Mouse (Mus musculus) E14TG2a.4 (cell line): ENCODE data around the gene Ripk4.

Experiments used
- H3K27me3 ChIP-seq: 2 replicates; pipeline ENCODE4 v1.6.1; 2014; ENCODE audit warnings: low read length, control low read depth; ENCODE audit not compliant: insufficient read depth
- H3K36me3 ChIP-seq: 2 replicates; pipeline ENCODE4 v1.6.1; 2014; ENCODE audit warnings: low read length, control low read depth; ENCODE audit not compliant: insufficient read depth
- H3K4me1 ChIP-seq: replicated peaks from 2 replicates; pipeline ENCODE4 v1.6.1; 2014; ENCODE audit warnings: low read depth, low read length, control low read depth
- H3K4me3 ChIP-seq: replicated peaks from 2 replicates; pipeline ENCODE4 v1.5.1; 2014; ENCODE audit warnings: mild to moderate bottlenecking, low read length
- H3K9me3 ChIP-seq: 2 replicates; pipeline ENCODE4 v1.6.1; 2014; ENCODE audit warnings: low read length, control low read depth
- CTCF ChIP-seq: conservative IDR thresholded peaks from 2 replicates; pipeline ENCODE4 v1.5.1; 2014; ENCODE audit warnings: low read length
- NANOG ChIP-seq: IDR thresholded peaks from 2 replicates; pipeline ENCODE4 v1.6.1; 2014; ENCODE audit warnings: borderline replicate concordance, low read length, mixed read lengths
- POU5F1 ChIP-seq: IDR thresholded peaks from 2 replicates; pipeline ENCODE4 v1.6.1; 2014; ENCODE audit warnings: low read length, borderline replicate concordance

Gene Ripk4

GRCm38 (mm10) chr16:97763061-97763989 is at the start of gene Ripk4:
Gene Ripk4, minus strand, starts transcription at chr16:97763787.
- Histone ChIP-seq H3K36me3 (no peaks in the 10 kb centered on the region), H3K4me3 (peak within 1 kb of the TSS; percentile 80), H3K4me1 (peaks cover 65% of the 10 kb centered on the region), H3K9me3 (no peaks in the 10 kb centered on the region), H3K27me3 (peaks cover 69% of the 10 kb centered on the region)
- TF ChIP-seq NANOG (no peak), POU5F1 (no peak), CTCF (no peak)

DNA sequence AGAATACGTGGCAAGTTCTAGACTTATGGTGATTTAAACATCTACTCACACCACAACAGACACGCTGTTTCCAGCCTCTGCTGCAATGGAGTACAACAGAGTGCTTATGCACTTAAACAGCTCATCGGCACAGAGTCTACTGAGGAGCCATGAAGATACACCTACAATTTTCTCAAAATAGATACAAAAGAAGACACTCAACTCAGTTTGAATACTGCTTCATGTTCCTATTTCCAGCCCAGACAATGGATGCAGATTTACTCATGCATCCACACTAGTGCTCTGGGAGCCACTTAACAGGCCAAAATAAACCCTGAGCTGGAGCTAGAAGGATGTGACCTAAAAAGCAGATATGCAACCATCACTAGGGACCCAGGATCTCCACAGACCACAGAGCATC is 45.3 kb upstream of the Ripk4 start:
- no peak overlapping the region for H3K4me3 ChIP-seq
- no peaks in the 10 kb centered on the region for H3K27me3 ChIP-seq
- H3K4me1 ChIP-seq = no peaks in the 10 kb centered on the region
- no peaks in the 10 kb centered on the region for H3K9me3 ChIP-seq
- TF ChIP-seq POU5F1 (no peak), NANOG (no peak), CTCF (no peak)
- peaks cover 94% of the 10 kb centered on the region for H3K36me3 ChIP-seq

DNA sequence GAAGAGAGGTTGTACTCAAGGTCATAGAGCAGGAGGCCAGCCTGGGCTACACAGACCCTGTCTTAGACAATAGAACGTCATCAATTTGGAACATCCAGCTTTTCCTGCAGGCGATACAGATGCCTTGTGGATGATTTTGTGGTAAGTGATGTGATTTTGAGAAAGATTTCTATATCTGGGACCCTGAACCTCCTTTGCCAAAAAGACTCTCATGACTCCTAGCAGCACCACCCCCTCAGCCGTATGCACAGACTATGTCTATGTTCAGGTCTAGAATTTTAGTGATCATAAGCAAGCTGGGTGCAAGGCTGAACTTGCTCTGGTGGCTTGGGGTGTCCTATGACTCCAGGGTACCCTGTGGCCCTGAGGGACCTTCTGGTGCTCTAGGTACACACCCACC is 42.1 kb upstream of the Ripk4 start:
- TF ChIP-seq CTCF (no peak), NANOG (no peak), POU5F1 (no peak)
- H3K36me3 ChIP-seq = peaks cover 83% of the 10 kb centered on the region
- no peaks in the 10 kb centered on the region for H3K27me3 ChIP-seq
- H3K4me3 ChIP-seq = no peak overlapping the region
- no peaks in the 10 kb centered on the region for H3K4me1 ChIP-seq
- H3K9me3 ChIP-seq = no peaks in the 10 kb centered on the region

DNA sequence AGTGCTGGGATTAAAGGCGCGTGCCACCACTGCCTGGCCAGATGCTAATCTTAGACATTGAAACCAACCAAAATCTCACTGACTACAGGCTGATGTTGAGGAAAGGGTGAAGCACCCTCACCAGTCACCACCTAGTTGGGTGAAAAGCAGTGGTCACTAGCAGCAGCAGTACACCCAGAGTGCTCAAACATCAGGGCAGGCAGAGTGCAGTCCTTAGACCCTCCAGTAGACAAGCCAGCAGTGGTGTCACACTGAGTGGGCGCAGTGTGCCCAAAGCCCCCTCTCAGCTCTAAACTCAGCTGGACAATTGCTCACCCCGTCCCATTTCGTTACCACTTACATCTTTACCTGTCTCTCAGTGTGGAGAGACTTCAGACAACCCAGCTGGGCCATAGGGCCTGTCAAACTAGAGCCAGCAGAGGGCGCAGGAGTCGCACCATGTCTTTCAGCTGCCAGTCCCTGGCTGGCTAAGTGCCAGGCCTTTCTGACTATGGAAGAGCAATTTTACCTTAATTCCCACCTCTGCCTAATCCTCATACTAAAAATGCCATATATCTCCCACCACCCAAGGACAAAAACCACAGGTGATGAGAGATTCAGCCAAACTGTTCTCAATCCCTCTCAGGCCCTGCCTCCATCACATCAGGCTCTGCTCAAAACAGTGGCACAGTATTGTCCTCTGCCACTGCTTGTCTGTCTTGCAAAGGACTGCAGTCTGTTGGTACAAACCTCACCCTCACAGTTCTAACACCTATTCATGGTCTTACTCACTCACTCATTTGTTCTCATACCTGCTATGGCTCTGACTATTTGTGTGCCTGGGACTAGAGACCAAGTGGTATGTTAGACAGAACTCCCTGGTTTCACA is 41.3 kb upstream of the Ripk4 start:
- H3K27me3 ChIP-seq = no peaks in the 10 kb centered on the region
- H3K36me3 ChIP-seq = peaks cover 83% of the 10 kb centered on the region
- H3K9me3 ChIP-seq = no peaks in the 10 kb centered on the region
- no peak overlapping the region for H3K4me3 ChIP-seq
- TF ChIP-seq CTCF = peak; percentile 50
- no peak for TF ChIP-seq NANOG
- no peaks in the 10 kb centered on the region for H3K4me1 ChIP-seq

DNA sequence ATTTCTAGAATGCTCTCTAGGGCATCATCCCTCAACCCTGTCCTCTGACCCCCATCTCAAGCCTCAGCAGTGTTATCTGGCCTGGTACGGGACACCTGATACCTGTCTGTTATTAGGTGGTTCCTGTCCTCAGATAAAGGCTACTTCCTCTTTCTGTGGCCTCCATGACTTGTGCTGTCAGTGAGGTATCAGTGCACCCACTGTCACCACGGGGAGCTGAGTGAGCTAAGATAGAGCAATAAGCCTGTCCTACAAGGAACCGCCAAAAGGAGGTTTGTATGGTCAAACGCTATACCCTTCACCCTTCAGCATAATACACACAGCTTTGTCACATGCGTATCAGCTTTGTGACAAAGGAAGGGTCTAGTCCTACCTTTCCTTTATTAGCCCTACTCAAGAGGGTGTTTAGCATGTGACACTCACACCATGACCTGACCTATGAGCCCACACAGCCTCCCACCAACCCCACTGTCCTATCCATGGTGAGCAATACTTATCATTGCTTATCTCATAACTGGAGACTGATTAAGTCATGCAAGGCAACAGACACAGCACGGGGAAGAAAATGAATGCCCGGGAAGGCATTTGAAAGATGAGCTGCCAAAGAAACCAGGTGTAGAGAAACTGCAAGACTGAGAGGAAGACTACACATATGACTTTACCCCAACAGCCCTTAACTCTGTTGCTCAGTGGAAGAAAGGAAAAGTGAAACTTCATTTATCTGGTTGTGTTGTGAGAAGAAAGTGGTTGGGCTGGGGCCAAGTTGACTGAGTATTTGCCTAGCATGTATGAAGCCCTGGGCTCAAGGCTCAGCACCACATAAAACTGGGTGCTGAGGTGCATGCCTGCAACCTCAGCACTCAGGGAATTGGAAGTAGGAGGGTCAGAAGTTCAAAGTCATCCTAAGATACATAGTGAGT is 34.6 kb upstream of the Ripk4 start:
- H3K27me3 ChIP-seq = no peaks in the 10 kb centered on the region
- H3K36me3 ChIP-seq = peaks cover 85% of the 10 kb centered on the region
- H3K4me3 ChIP-seq = no peak overlapping the region
- H3K9me3 ChIP-seq = no peaks in the 10 kb centered on the region
- TF ChIP-seq POU5F1 (no peak), CTCF (no peak), NANOG (no peak)
- peaks cover 8% of the 10 kb centered on the region; the same call in 1 of the 2 replicates for H3K4me1 ChIP-seq

DNA sequence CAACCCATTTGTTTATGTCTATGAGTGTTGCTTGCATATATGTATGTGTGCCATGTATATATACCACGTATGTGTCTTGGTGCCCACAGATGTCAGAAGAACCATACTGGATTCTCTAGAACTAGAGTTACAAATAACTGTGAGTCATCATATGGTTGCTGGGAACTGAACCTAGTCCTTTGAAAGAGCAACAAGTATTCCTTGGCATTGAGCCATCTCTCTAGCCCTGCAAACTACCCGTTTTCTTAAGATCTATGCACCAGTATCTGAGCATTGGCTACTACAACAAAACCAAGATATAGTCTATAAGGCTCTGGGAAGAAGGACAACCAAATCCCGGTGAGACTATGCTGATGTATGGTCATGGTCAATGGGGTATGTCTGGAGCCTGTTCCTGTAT is 33.6 kb upstream of the Ripk4 start:
- Histone ChIP-seq H3K36me3 (peaks cover 90% of the 10 kb centered on the region), H3K4me3 (no peak overlapping the region), H3K9me3 (no peaks in the 10 kb centered on the region), H3K27me3 (no peaks in the 10 kb centered on the region), H3K4me1 (peaks cover 8% of the 10 kb centered on the region; the same call in 1 of the 2 replicates)
- TF ChIP-seq CTCF = no peak
- TF ChIP-seq POU5F1 = no peak
- no peak for TF ChIP-seq NANOG

DNA sequence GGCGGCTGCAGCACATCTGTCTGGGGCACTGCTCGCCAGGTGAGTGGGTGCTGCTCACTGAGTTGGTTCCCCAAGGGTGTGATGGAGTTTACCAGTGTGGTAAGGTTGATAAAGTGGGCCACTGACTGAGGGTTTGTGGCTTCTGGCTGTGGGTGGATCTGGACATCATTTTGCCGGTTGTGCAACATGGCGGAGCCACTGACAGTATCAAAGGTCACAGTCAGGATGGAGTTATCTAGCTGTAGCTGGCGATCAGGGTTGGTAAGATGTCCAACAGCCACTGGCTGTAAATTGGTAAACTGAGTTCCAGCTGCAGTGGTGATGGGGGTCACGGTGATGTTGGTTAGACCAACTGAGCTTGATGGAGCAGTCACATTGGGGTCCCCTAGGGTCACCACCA is 30.7 kb upstream of the Ripk4 start:
- Histone ChIP-seq H3K27me3 (no peaks in the 10 kb centered on the region), H3K4me3 (no peak overlapping the region)
- TF ChIP-seq CTCF (no peak), NANOG (no peak), POU5F1 (no peak)

GRCm38 (mm10) chr16:97783057-97783456 is 19.5 kb upstream of the Ripk4 start:
- Histone ChIP-seq H3K27me3 (no peaks in the 10 kb centered on the region), H3K9me3 (no peaks in the 10 kb centered on the region), H3K4me3 (no peak overlapping the region), H3K36me3 (no peaks in the 10 kb centered on the region), H3K4me1 (peaks cover 13% of the 10 kb centered on the region)
- TF ChIP-seq CTCF = no peak
- TF ChIP-seq POU5F1 = no peak
- no peak for TF ChIP-seq NANOG

More for the DNA sequence above, 30.7 kb upstream of the Ripk4 start:
- H3K36me3 ChIP-seq = peaks cover 71% of the 10 kb centered on the region
- peaks cover 8% of the 10 kb centered on the region; the same call in 1 of the 2 replicates for H3K4me1 ChIP-seq
- no peaks in the 10 kb centered on the region for H3K9me3 ChIP-seq
